In the genomic region with DNA sequence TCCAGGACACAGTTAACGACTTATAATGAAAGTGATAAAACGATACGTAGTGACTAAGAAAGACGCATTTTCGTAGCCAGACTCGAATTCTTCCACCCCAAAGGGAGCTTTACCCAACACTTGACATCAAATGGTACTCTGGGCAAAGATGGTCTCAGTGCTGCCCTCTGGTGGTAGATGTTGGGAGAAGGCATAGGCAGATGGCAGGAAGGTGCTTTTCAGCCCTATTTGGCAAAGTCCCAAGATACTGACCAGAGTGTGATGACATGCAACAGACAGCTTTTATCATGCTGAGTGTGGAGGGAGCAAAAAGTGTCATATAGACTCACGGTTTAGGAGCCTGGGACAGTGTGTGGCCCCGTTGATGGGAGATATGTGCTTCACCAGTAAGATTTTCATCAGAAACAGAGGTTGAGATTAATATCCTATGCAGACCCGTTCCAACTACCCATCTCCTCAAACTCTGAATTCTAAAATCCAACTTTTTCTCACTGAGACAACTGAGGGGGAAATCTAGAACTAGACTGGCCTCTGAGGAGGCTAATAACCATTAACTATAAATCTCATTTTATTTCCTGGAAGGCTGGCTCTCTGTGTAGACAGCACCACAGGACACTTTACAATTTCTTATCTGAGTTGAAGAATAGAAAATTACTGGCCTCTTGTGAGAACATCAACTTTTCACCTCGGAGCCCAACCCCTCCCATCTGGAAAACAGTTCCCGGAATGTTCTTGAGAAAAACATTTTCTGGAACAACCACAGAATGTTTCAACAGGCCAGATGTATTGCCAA, we compare ENCODE assay signal across 10 mouse cellular contexts. TPM values are rescaled to one million over a fixed set of nuclear protein-coding genes. Genes with fewer than 3 reads are reported as not detected.
DNase-seq lines count a peak whose midpoint lies in the region; ATAC-seq and TF ChIP-seq lines count a peak whose summit lies in the region.
"Had no signal": no experiment of that assay in that cellular context is flagged by ENCODE, and none has a peak within 500 bp of the region (broad histone marks: within the 10 kb centered on the region; RNA-seq: fewer than 3 reads in every experiment).

No protein-coding gene starts in this region.

- no peak for ATAC-seq in hindbrain, embryonic 14.5 days (ENCODE audit: low FRiP score)
- ATAC-seq in hindbrain, embryonic 12.5 days (ENCODE audit: low FRiP score) = no peak

- H3K4me2 ChIP-seq in hindbrain, embryonic 14.5 days (replicated peaks) = no peak overlapping the region
- no peak overlapping the region for H3K4me2 ChIP-seq in hindbrain, embryonic 12.5 days (replicated peaks)
- no peak overlapping the region for H3K4me2 ChIP-seq in CH12.LX (ENCODE audit: insufficient read depth, low read depth, poor library complexity, severe bottlenecking)
- H3K4me2 ChIP-seq: embryonic facial prominence, embryonic 13.5 days; limb, embryonic 15.5 days had no signal

- no peak for TF ChIP-seq POLR2A in CH12.LX (IDR thresholded peaks at IDR 0.05; ENCODE audit: low read depth, low read length)

- no peaks in the 10 kb centered on the region for H3K9me3 ChIP-seq in hindbrain, embryonic 14.5 days (ENCODE audit: control insufficient read depth, low read length)
- no peaks in the 10 kb centered on the region for H3K9me3 ChIP-seq in hindbrain, embryonic 12.5 days (replicated peaks)
- H3K9me3 ChIP-seq in CH12.LX (replicated peaks; ENCODE audit: low read length) = no peaks in the 10 kb centered on the region
- H3K9me3 ChIP-seq: limb, embryonic 15.5 days had no signal

- no peaks in the 10 kb centered on the region for H3K27me3 ChIP-seq in hindbrain, embryonic 14.5 days (ENCODE audit: control insufficient read depth, insufficient read depth, low read length)
- no peaks in the 10 kb centered on the region for H3K27me3 ChIP-seq in hindbrain, embryonic 12.5 days
- H3K27me3 ChIP-seq in CH12.LX (replicated peaks) = no peaks in the 10 kb centered on the region
- H3K27me3 ChIP-seq: embryonic facial prominence, embryonic 13.5 days; limb, embryonic 15.5 days had no signal

- dilution Hi-C loops in CH12.LX (cut with MboI; ENCODE audit: extremely low pct_ligation_motif_present, extremely low pct_unique_long_range_greater_than_20kb, low sequenced_read_pairs) = no loop called here

- no peaks in the 10 kb centered on the region for H3K4me1 ChIP-seq in hindbrain, embryonic 14.5 days (replicated peaks; ENCODE audit: control insufficient read depth, insufficient read depth, low read length)
- 0 out of 2 replicates have a peak, but pooled peaks cover 4% of the 10 kb centered on the region for H3K4me1 ChIP-seq in hindbrain, embryonic 12.5 days
- no peaks in the 10 kb centered on the region for H3K4me1 ChIP-seq in CH12.LX (ENCODE audit: control insufficient read depth in 1 of 2, insufficient read depth in 2 of 2)
- H3K4me1 ChIP-seq: embryonic facial prominence, embryonic 13.5 days; limb, embryonic 15.5 days had no signal

- peak; percentile 82 for TF ChIP-seq RAD21 in CH12.LX (IDR thresholded peaks at IDR 0.05; ENCODE audit: low read depth, low read length)

- H3K36me3 ChIP-seq in hindbrain, embryonic 14.5 days (replicated peaks; ENCODE audit: control insufficient read depth, insufficient read depth) = no peaks in the 10 kb centered on the region
- no peaks in the 10 kb centered on the region for H3K36me3 ChIP-seq in hindbrain, embryonic 12.5 days
- H3K36me3 ChIP-seq in CH12.LX (replicated peaks in 1 of 2; ENCODE audit: control insufficient read depth in 1 of 2, insufficient read depth in 1 of 2, low read length in 1 of 2) = no peaks in the 10 kb centered on the region
- H3K36me3 ChIP-seq: embryonic facial prominence, embryonic 13.5 days; limb, embryonic 15.5 days had no signal

- no peak overlapping the region for H3K4me3 ChIP-seq in hindbrain, embryonic 14.5 days (replicated peaks; ENCODE audit: low read length)
- no peak overlapping the region for H3K4me3 ChIP-seq in hindbrain, embryonic 12.5 days
- H3K4me3 ChIP-seq in CH12.LX (replicated peaks in 1 of 3; ENCODE audit: low read depth in 2 of 3, low read length in 2 of 3, poor library complexity in 1 of 3) = no peak overlapping the region
- H3K4me3 ChIP-seq: embryonic facial prominence, embryonic 13.5 days; limb, embryonic 15.5 days had no signal

- TF ChIP-seq CTCF in CH12.LX (conservative IDR thresholded peaks at IDR 0.05 in 1 of 2, IDR thresholded peaks at IDR 0.05 in 1 of 2; ENCODE audit: low read depth in 2 of 2, low read length in 2 of 2) = peak; percentile 94 to 99

- peak; percentile 61 for DNase-seq in hindbrain, embryonic 14.5 days (ENCODE audit: low spot score)
- peak; percentile 93 for DNase-seq in CH12.LX (ENCODE audit: extremely low read depth)
- peak; percentile 66 to 73 for DNase-seq in adrenal gland, postnatal 36 days
- DNase-seq in embryo, embryonic 9.5 days (ENCODE audit: extremely low spot score) = peak; percentile 67
- DNase-seq in kidney, adult 9 months = peak; percentile 64
- DNase-seq in lung, postnatal 36 days = peak; percentile 76
- peak; percentile 27 to 65 for DNase-seq in spleen, postnatal 14 days (ENCODE audit: low spot score in 2 of 2)

- H3K79me2 ChIP-seq in CH12.LX (replicated peaks; ENCODE audit: control insufficient read depth, extremely low read depth, insufficient read depth, poor library complexity, severe bottlenecking) = no peaks in the 10 kb centered on the region

- TF ChIP-seq EP300 in CH12.LX (IDR thresholded peaks at IDR 0.05; ENCODE audit: low read length) = no peak

- 73% methylated on average over 11 of the region's 11 CpGs for WGBS in hindbrain, embryonic 14.5 days
- WGBS in hindbrain, embryonic 12.5 days = 73% methylated on average over 11 of the region's 11 CpGs

- in situ Hi-C loops in CH12.LX (cut with MboI; ENCODE audit: low pct_ligation_motif_present, low pct_unique_long_range_greater_than_20kb, low sequenced_read_pairs) = no loop called here

- no peak overlapping the region for H3K27ac ChIP-seq in hindbrain, embryonic 14.5 days
- no peak overlapping the region for H3K27ac ChIP-seq in hindbrain, embryonic 12.5 days
- no peak overlapping the region for H3K27ac ChIP-seq in CH12.LX (ENCODE audit: insufficient read depth, low read depth)
- H3K27ac ChIP-seq: embryonic facial prominence, embryonic 13.5 days; limb, embryonic 15.5 days had no signal

- H3K9ac ChIP-seq in hindbrain, embryonic 14.5 days = no peak overlapping the region
- H3K9ac ChIP-seq in hindbrain, embryonic 12.5 days = no peak overlapping the region
- no peak overlapping the region for H3K9ac ChIP-seq in CH12.LX (ENCODE audit: insufficient read depth, low read depth)
- H3K9ac ChIP-seq: embryonic facial prominence, embryonic 13.5 days; limb, embryonic 15.5 days had no signal

TF ChIP-seq in CH12.LX, 34 proteins besides CTCF, POLR2A, EP300 and RAD21:
- TF ChIP-seq ZC3H11A (IDR thresholded peaks at IDR 0.05; ENCODE audit: low read depth, low read length) (peak; percentile 73), SMC3 (IDR thresholded peaks at IDR 0.05; ENCODE audit: low read depth, low read length) (peak; percentile 98), UBTF (IDR thresholded peaks at IDR 0.05; ENCODE audit: low read depth, low read length) (0 out of 2 replicates have a peak, but pooled peaks have one; percentile 53), JUN (IDR thresholded peaks at IDR 0.05; ENCODE audit: insufficient read depth, low read depth, low read length) (no peak), BHLHE40 (IDR thresholded peaks at IDR 0.05; ENCODE audit: low read depth, low read length) (no peak), IRF4 (IDR thresholded peaks at IDR 0.05; ENCODE audit: low read depth, low read length) (peak; percentile 41; the same call in 1 of the 2 replicates)

RNA-seq across cellular contexts. Expression of a gene that starts 23.5 kb away (rescaled TPM):
- polyA plus RNA-seq in hindbrain, embryonic 14.5 days (2014; fragmentation: Nextera tagmentation; extraction: Ambion mirVana) = 17.5 and 19.8 TPM in 2 replicates
- polyA plus RNA-seq in hindbrain, embryonic 12.5 days (2016; fragmentation: Nextera tagmentation; extraction: Ambion mirVana) = 8.4 and 9.1 TPM in 2 replicates
- not detected in 2 replicates for total RNA-seq in CH12.LX (2012; rRNA removed)
- total RNA-seq in CH12.LX (2014; rRNA removed) = not detected in 2 replicates
- 0.04 TPM in 1 of 2 replicates, not detected in the other for polyA plus RNA-seq in CH12.LX (2012; ENCODE audit: insufficient read length, low read depth)
- total RNA-seq in adrenal gland, postnatal 36 days (2021) = under 1 TPM; 0.56 to 0.79 TPM
